Mouse (Mus musculus): ENCODE measurements around the gene Bahd1.

The Bahd1 gene

DNA sequence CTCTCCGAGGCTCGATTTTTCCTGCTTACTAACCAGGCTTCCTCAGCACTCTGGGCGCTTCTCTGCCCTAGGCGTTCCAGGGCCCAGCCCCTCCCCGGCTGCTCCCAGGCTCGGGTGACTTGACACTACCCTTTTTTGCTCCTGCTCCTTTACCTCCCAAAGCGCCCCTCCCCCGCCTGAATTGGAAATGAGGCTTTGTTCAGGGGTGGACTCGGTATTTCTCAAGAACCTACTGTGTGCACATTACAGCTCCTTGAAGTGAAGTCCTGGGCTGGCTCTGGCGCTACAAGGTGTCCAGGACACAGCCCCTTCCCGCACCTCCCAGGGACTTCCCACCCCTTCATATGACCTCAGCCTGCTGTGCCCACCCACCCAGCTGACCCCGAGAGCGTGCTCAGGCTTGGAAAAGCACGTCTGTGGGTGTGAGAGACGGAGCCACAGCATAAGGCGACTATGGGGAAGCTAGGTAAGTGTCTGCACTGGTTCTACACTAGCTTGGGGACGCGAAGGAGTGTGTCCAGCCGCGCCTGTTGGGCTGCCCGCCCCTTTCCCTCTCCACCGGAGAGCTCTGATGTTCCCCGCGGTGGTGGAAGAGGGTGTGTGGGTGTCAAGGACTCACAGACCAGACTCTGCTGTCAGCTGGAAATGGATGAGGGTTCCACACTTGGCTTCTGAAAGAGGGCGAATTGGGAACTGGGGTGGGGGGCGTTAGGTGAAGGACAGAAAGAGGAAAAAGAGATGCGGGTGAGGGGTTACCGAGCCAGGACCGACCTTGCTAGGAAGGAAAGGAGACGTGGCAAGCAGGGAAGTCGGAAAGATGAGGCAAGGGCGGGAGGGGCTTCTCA lies at the start of gene Bahd1:
Gene Bahd1 (plus strand): TSS at position 397 of the 845 bp plus-strand sequence.
- DNase-seq (ENCODE audit: low spot score) = no peak

- no peak for DNase-seq (ENCODE audit: low spot score)
Measured at GRCm38 (mm10) chr2:118851756-118852155, 48.4 kb upstream of the Bahd1 start.

GRCm38 (mm10) chr2:118861454-118862339 lies 38.5 kb upstream of the Bahd1 start, which contains the start of gene Ivd:
TSS of gene Ivd (plus strand) at chr2:118861954.
- peak; percentile 96 for DNase-seq (ENCODE audit: low spot score)

DNA sequence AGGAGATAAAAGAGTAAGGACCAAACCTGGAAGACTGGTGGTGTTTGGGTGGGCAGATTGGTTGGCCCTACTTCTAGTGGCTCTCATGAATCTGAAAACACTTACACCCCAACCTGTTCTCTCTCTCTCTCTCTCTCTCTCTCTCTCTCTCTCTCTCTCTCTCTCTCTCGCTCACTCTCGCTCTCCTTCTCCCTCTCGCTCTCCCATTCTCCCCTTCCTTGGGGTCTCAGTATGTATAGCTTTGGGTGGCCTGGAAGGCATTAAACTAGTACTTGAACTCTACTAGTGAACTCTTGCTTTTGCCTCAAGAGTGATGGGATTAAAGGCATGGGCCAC lies 37.9 kb upstream of the Bahd1 start:
- no peak for DNase-seq (ENCODE audit: low spot score)

DNA sequence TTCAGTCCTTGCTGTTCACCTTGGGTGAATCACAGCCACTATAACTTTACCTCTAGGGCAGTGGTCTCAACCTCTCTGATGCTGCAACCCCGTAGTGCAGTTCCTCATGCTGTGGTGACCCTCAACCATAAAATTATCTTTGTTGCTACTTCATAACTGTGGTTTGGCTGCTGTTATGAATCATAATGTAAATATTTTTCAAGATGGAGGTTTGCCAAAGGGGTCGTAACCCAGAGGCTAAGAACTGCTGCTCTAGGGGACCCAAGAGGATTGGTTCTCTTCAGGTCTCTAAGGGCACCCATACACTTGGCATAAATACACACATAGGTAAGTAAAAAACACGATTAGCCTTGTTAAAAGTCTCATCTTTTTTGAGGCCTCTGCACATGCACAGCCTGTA lies 29.6 kb upstream of the Bahd1 start:
- no peak for DNase-seq (ENCODE audit: low spot score)

GRCm38 (mm10) chr2:118871032-118871431 lies 29.1 kb upstream of the Bahd1 start:
- DNase-seq (ENCODE audit: low spot score) = no peak

- DNase-seq (ENCODE audit: low spot score) = no peak
Measured at GRCm38 (mm10) chr2:118873018-118873417, 27.2 kb upstream of the Bahd1 start.

GRCm38 (mm10) chr2:118873890-118874430 lies 26.2 kb upstream of the Bahd1 start:
- no peak for DNase-seq (ENCODE audit: low spot score)

DNA sequence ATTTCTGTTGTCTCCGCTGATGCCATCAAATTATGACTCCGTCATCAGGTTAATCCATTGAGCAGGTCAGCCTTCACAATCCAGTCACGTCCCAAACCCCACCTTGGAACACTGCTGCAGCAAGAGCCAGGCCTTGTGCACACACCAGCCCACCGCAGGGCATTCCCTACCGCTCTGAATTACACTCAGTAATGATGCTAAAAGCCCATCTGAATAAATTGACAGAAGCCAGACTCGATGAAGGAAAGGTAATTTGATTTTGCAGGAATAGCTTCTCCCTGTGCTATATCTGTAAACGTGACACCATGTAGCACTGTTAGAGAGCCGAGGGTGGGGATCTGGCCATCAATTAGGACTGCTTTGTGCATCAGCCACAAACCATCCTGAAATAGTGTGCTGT lies 24.9 kb upstream of the Bahd1 start:
- no peak for DNase-seq (ENCODE audit: low spot score)

DNA sequence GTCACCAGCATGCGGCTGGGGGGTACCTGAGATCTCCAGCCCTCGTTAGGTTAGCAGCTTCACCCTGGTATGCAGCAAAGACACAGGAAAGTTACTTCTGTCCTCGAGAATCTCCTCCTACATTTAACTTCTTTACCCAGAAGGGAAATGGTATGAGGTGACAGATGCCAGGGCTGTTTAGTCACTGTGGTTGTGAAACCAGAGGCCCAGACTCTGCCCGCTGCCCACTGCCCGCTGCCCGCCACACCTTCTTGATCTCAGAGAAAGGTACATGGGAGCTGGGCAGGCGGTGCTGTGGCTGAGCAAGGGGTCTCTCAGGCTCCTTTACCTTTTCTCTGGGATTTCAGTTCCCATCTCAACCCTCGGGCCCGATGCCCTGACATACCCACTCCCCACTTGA lies 23.7 kb upstream of the Bahd1 start:
- no peak for DNase-seq (ENCODE audit: low spot score)

DNA sequence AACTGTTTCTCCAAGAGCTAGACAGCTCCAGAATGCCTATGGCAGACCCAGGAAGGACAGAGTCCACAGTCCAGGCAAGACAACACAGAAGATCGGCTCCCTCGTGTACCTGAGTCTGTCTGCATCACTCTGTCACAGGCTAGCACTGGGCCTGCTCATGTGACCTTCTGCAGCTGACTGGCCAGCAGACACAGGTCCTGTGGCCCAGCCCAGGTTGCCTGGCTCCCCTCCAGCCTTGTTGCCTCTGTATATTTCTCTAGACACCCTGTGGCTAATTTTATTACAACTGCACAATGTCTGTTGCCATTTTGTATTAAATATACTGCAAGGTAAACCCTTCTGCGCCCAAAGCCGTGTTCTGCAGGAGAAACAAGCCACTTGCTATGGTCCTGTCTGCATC lies 19.2 kb upstream of the Bahd1 start:
- no peak for DNase-seq (ENCODE audit: low spot score)

DNA sequence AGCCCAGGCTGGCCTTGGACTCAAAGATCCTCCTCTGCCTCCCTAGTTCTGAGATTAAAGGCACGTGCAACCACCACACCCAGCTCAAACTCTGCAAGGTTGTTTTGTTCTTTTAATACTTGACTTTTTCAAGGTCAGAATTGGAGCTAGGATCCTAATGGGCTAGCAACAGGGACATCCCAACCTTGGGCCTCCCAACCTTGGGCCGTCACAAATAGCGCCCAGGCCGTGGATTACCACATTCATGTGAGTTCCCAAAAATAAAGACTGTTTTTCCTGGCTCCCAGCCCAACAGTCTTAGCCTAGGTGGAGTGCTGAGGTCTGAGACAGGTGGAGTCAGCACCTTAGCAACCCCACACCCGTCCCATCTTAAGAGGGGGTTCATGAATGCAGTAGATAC lies 18.2 kb upstream of the Bahd1 start:
- no peak for DNase-seq (ENCODE audit: low spot score)

- DNase-seq (ENCODE audit: low spot score) = peak; percentile 87
Measured at GRCm38 (mm10) chr2:118882840-118883679, 17.1 kb upstream of the Bahd1 start.

DNA sequence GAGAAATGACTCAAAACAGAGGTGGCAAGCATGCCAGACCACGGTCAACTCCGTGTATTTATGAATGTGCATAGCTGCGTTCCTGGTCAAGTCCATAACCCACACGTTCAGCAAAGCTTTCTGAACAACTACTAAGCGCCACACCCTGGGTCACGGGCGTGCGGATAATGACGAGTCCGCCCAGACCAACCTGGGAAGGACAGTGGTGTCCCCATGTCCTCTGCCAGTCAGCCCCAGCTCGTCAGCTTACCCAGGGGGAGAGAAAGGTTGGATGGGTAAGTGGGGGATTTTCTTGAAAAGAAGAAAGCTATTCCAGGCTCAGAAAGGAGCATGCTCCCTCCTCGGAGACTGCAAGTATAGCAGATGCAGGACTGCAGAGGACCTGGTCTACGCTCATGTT lies 12.7 kb upstream of the Bahd1 start:
- no peak for DNase-seq (ENCODE audit: low spot score)

- DNase-seq (ENCODE audit: low spot score) = peak; percentile 45
Measured at GRCm38 (mm10) chr2:118887845-118888548, 12.2 kb upstream of the Bahd1 start.

DNA sequence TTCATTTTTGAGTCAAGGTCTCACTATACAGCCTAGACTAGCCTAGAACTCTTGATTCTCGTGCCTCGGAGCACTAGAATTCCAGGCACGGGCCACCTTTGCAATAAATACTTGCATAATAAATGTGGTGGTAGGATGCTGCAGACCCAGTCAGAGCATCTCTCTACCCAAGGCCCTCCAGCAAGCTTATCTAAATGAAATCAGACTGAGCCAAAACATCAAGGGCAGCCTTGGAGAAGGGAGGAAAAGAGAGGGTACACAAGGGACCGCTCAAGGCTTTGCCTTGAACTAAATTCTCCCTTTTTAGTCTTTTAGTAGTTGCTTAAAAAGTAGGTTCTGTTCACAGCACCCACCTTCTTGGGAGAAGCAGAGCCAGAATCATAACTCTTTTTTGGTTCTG lies 9.0 kb upstream of the Bahd1 start:
- DNase-seq (ENCODE audit: low spot score) = no peak

- DNase-seq (ENCODE audit: low spot score) = peak; percentile 43
Measured at GRCm38 (mm10) chr2:118895990-118896913, 3.9 kb upstream of the Bahd1 start.

GRCm38 (mm10) chr2:118896914-118897291 lies 3.3 kb upstream of the Bahd1 start:
- no peak for DNase-seq (ENCODE audit: low spot score)

GRCm38 (mm10) chr2:118897392-118897791 lies 2.8 kb upstream of the Bahd1 start:
- DNase-seq (ENCODE audit: low spot score) = no peak

GRCm38 (mm10) chr2:118897808-118898207 lies 2.4 kb upstream of the Bahd1 start:
- no peak for DNase-seq (ENCODE audit: low spot score)

Data from lung, postnatal 25 days (tissue).